Mouse (Mus musculus): ENCODE results near the gene Otud7a. TPM values are rescaled to one million over a fixed set of nuclear protein-coding genes. Genes with fewer than 3 reads are reported as not detected.
A peak's percentile ranks its signal among the peaks of the same experiment; 100 is the strongest.

Gene Otud7a
- total and polyA plus RNA-seq, 3 experiments = 0.06 TPM; not detected in 2

GRCm38 (mm10) chr7:63462684-63463083 lies 18.1 kb downstream of the Otud7a start:
- Histone ChIP-seq H3K9ac (ENCODE audit: low read depth, low read length) (no peak overlapping the region), H3K4me1 (ENCODE audit: control insufficient read depth, insufficient read depth, low read length) (no peaks in the 10 kb centered on the region), H3K79me2 (replicated peaks; ENCODE audit: control insufficient read depth, insufficient read depth, low read length) (no peaks in the 10 kb centered on the region), H3K27ac (no peak overlapping the region), H3K27me3 (ENCODE audit: control insufficient read depth, insufficient read depth, low read length) (no peaks in the 10 kb centered on the region), H3K4me3 (no peak overlapping the region), H3K36me3 (ENCODE audit: control insufficient read depth, insufficient read depth, low read length) (no peaks in the 10 kb centered on the region)
- no peak for DNase-seq
- no peak for TF ChIP-seq POLR2A (IDR thresholded peaks at IDR 0.05; ENCODE audit: insufficient read depth, low read depth, low read length)
- no peak for TF ChIP-seq EP300 (IDR thresholded peaks at IDR 0.05; ENCODE audit: insufficient read depth, low read depth, low read length)
- TF ChIP-seq CTCF (IDR thresholded peaks at IDR 0.05) = no peak
- WGBS = 75% methylated on average over 2 of the region's 2 CpGs
- intact Hi-C loops (cut with DNase I) = no loop called here

GRCm38 (mm10) chr7:63466729-63467128 lies 22.2 kb downstream of the Otud7a start:
- H3K4me3 ChIP-seq = no peak overlapping the region
- WGBS = 81% methylated on average over 6 of the region's 6 CpGs
- no peak for TF ChIP-seq EP300 (IDR thresholded peaks at IDR 0.05; ENCODE audit: insufficient read depth, low read depth, low read length)
- TF ChIP-seq CTCF (IDR thresholded peaks at IDR 0.05) = no peak
- TF ChIP-seq POLR2A (IDR thresholded peaks at IDR 0.05; ENCODE audit: insufficient read depth, low read depth, low read length) = no peak
- DNase-seq = no peak
- H3K27ac ChIP-seq = no peak overlapping the region
- no peak overlapping the region for H3K9ac ChIP-seq (ENCODE audit: low read depth, low read length)
- H3K4me1 ChIP-seq (ENCODE audit: control insufficient read depth, insufficient read depth, low read length) = no peaks in the 10 kb centered on the region
- no peaks in the 10 kb centered on the region for H3K36me3 ChIP-seq (ENCODE audit: control insufficient read depth, insufficient read depth, low read length)
- no peaks in the 10 kb centered on the region for H3K27me3 ChIP-seq (ENCODE audit: control insufficient read depth, insufficient read depth, low read length)
- H3K79me2 ChIP-seq (replicated peaks; ENCODE audit: control insufficient read depth, insufficient read depth, low read length) = no peaks in the 10 kb centered on the region
- intact Hi-C loops (cut with DNase I) = no loop called here

GRCm38 (mm10) chr7:63468258-63468657 lies 23.7 kb downstream of the Otud7a start:
- H3K27me3 ChIP-seq (ENCODE audit: control insufficient read depth, insufficient read depth, low read length) = no peaks in the 10 kb centered on the region
- WGBS = 60% methylated on average over 3 of the region's 3 CpGs
- no peak overlapping the region for H3K27ac ChIP-seq
- no peaks in the 10 kb centered on the region for H3K36me3 ChIP-seq (ENCODE audit: control insufficient read depth, insufficient read depth, low read length)
- no peak overlapping the region for H3K9ac ChIP-seq (ENCODE audit: low read depth, low read length)
- no peaks in the 10 kb centered on the region for H3K4me1 ChIP-seq (ENCODE audit: control insufficient read depth, insufficient read depth, low read length)
- no peak for DNase-seq
- intact Hi-C loops (cut with DNase I) = no loop called here
- no peaks in the 10 kb centered on the region for H3K79me2 ChIP-seq (replicated peaks; ENCODE audit: control insufficient read depth, insufficient read depth, low read length)
- H3K4me3 ChIP-seq = no peak overlapping the region
- TF ChIP-seq CTCF (IDR thresholded peaks at IDR 0.05) (no peak), EP300 (IDR thresholded peaks at IDR 0.05; ENCODE audit: insufficient read depth, low read depth, low read length) (no peak), POLR2A (IDR thresholded peaks at IDR 0.05; ENCODE audit: insufficient read depth, low read depth, low read length) (no peak)

GRCm38 (mm10) chr7:63483091-63483490 lies 38.5 kb downstream of the Otud7a start:
- 82% methylated on average over 2 of the region's 2 CpGs for WGBS
- Histone ChIP-seq H3K4me1 (ENCODE audit: control insufficient read depth, insufficient read depth, low read length) (no peaks in the 10 kb centered on the region), H3K36me3 (ENCODE audit: control insufficient read depth, insufficient read depth, low read length) (no peaks in the 10 kb centered on the region), H3K79me2 (replicated peaks; ENCODE audit: control insufficient read depth, insufficient read depth, low read length) (no peaks in the 10 kb centered on the region), H3K4me3 (no peak overlapping the region), H3K9ac (ENCODE audit: low read depth, low read length) (no peak overlapping the region), H3K27me3 (ENCODE audit: control insufficient read depth, insufficient read depth, low read length) (no peaks in the 10 kb centered on the region), H3K27ac (no peak overlapping the region)
- DNase-seq = no peak
- TF ChIP-seq POLR2A (IDR thresholded peaks at IDR 0.05; ENCODE audit: insufficient read depth, low read depth, low read length) (no peak), CTCF (IDR thresholded peaks at IDR 0.05) (no peak), EP300 (IDR thresholded peaks at IDR 0.05; ENCODE audit: insufficient read depth, low read depth, low read length) (no peak)
- intact Hi-C loops (cut with DNase I) = no loop called here

- no peak for DNase-seq
- Histone ChIP-seq H3K4me1 (ENCODE audit: control insufficient read depth, insufficient read depth, low read length) (no peaks in the 10 kb centered on the region), H3K79me2 (replicated peaks; ENCODE audit: control insufficient read depth, insufficient read depth, low read length) (no peaks in the 10 kb centered on the region), H3K4me3 (no peak overlapping the region), H3K27me3 (ENCODE audit: control insufficient read depth, insufficient read depth, low read length) (no peaks in the 10 kb centered on the region), H3K9ac (ENCODE audit: low read depth, low read length) (no peak overlapping the region), H3K36me3 (ENCODE audit: control insufficient read depth, insufficient read depth, low read length) (no peaks in the 10 kb centered on the region), H3K27ac (no peak overlapping the region)
- intact Hi-C loops (cut with DNase I) = no loop called here
- WGBS = 59% methylated on average over 9 of the region's 9 CpGs
- TF ChIP-seq EP300 (IDR thresholded peaks at IDR 0.05; ENCODE audit: insufficient read depth, low read depth, low read length) (no peak), POLR2A (IDR thresholded peaks at IDR 0.05; ENCODE audit: insufficient read depth, low read depth, low read length) (no peak), CTCF (IDR thresholded peaks at IDR 0.05) (no peak)
These were observed 52.5 kb downstream of the Otud7a start for GRCm38 (mm10) chr7:63497051-63497547.

- no peaks in the 10 kb centered on the region for H3K27me3 ChIP-seq (ENCODE audit: control insufficient read depth, insufficient read depth, low read length)
- 27% methylated on average over 2 of the region's 2 CpGs for WGBS
- no peak overlapping the region for H3K27ac ChIP-seq
- H3K36me3 ChIP-seq (ENCODE audit: control insufficient read depth, insufficient read depth, low read length) = no peaks in the 10 kb centered on the region
- H3K9ac ChIP-seq (ENCODE audit: low read depth, low read length) = no peak overlapping the region
- H3K79me2 ChIP-seq (replicated peaks; ENCODE audit: control insufficient read depth, insufficient read depth, low read length) = no peaks in the 10 kb centered on the region
- no peaks in the 10 kb centered on the region for H3K4me1 ChIP-seq (ENCODE audit: control insufficient read depth, insufficient read depth, low read length)
- intact Hi-C loops (cut with DNase I) = no loop called here
- DNase-seq = no peak
- no peak for TF ChIP-seq EP300 (IDR thresholded peaks at IDR 0.05; ENCODE audit: insufficient read depth, low read depth, low read length)
- 0 out of 2 replicates have a peak, but pooled peaks have one; percentile 20 for TF ChIP-seq CTCF (IDR thresholded peaks at IDR 0.05)
- TF ChIP-seq POLR2A (IDR thresholded peaks at IDR 0.05; ENCODE audit: insufficient read depth, low read depth, low read length) = no peak
- H3K4me3 ChIP-seq = no peak overlapping the region
These were observed 59.7 kb downstream of the Otud7a start for GRCm38 (mm10) chr7:63504202-63504601.

All from heart, adult 2 months (tissue).